Mouse (Mus musculus) activated CD4-positive, CD25-positive, alpha-beta regulatory T cell (primary cell): ENCODE measurements around the gene Fam217a. TPM values are rescaled to one million over a fixed set of nuclear protein-coding genes. Genes with fewer than 3 reads are reported as not detected.

Experiments used
- polyA plus RNA-seq, 2 experiments: library from polyadenylated mRNA; unstranded; fragments of 100-300 nt; shearing (Covaris generic); gene quantifications; one replicate each; pipeline ENCODE4 v1.2.1; 2017

Fam217a gene
- polyA plus RNA-seq, result under 1 TPM; 0.27 to 0.39 TPM

GRCm38 (mm10) chr13:34924210-34924609 is at the start of gene Fam217a, which contains the start of gene 4933417A18Rik:
Fam217a (minus strand) TSS chr13:34924310.
4933417A18Rik (plus strand) TSS chr13:34924409.

GRCm38 (mm10) chr13:34963511-34964397 is 39.6 kb upstream of the Fam217a start, which contains the start of gene Eci3:
Eci3 (minus strand) TSS chr13:34963810.

GRCm38 (mm10) chr13:34875166-34875710 is 48.9 kb downstream of the Fam217a start, which contains the start of gene Prpf4b:
Prpf4b (plus strand) TSS chr13:34875302.

Other genes starting within 250 kb of the Fam217a start
- under 1 TPM in 1 of 2 experiments, not detected in 1; 0.23 TPM for gene Fam50b, start 189.5 kb downstream of the Fam217a start, polyA plus RNA-seq
- 10 to 100 TPM; 80.6 to 88.2 TPM for gene Prpf4b, start 49.0 kb downstream of the Fam217a start, polyA plus RNA-seq
- gene 4933417A18Rik, start 99 bp upstream of the Fam217a start, polyA plus RNA-seq, result not detected
- not detected for gene Eci3, start 39.5 kb upstream of the Fam217a start, polyA plus RNA-seq
- gene Eci2, start 102.8 kb upstream of the Fam217a start, polyA plus RNA-seq, result 10 to 100 TPM; 59.4 to 98.6 TPM